Mouse (Mus musculus): ENCODE results near the gene Cish. TPM values are rescaled to one million over a fixed set of nuclear protein-coding genes. Genes with fewer than 3 reads are reported as not detected.

The Cish gene
- total and polyA plus RNA-seq, 2 experiments from 2014 or later = 5.3 to 8.8 TPM

DNA sequence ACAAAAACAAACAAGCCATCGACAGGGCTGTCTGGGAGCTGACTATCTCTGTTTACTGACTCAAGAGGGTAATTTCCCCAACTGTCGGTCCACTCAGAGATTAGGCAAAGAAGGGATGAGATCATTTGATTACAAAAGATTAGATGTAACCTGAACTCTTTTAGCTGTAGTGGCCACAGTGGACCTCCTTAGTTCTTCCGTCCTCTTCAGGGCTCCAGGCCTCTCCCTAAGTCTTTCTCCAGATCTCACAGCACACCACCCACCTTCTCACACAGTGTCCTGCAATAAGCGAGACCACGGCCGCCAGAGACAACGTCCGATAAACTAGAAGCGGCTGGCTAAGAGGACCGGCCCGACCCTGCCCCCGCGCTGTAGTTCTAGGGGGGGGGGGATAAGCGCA, 215 bp downstream of the Cish start:
- no peak for TF ChIP-seq CTCF (IDR thresholded peaks at IDR 0.05; ENCODE audit: low read depth)
- 7% methylated on average over 14 of the region's 14 CpGs for WGBS
- H3K9me3 ChIP-seq (ENCODE audit: low read length) = no peaks in the 10 kb centered on the region
- H3K4me3 ChIP-seq (ENCODE audit: low read length) = peak overlapping the region; percentile 76
- H3K9ac ChIP-seq (replicated peaks; ENCODE audit: low read length) = no peak overlapping the region; the same call in 1 of the 2 replicates
- peaks cover 5% of the 10 kb centered on the region; the same call in 1 of the 2 replicates for H3K36me3 ChIP-seq (ENCODE audit: insufficient read depth, low read length)
- DNase-seq (ENCODE audit: low spot score) (no peak), ATAC-seq (peak; percentile 27; the same call in 1 of the 2 replicates)
- no peaks in the 10 kb centered on the region; the same call in 1 of the 2 replicates for H3K4me1 ChIP-seq (ENCODE audit: insufficient read depth, low read length)
- H3K4me2 ChIP-seq (ENCODE audit: low read depth, low read length) = peak overlapping the region; percentile 72
- no peaks in the 10 kb centered on the region for H3K27me3 ChIP-seq (ENCODE audit: insufficient read depth, low read length)
- H3K27ac ChIP-seq = no peak overlapping the region

DNA sequence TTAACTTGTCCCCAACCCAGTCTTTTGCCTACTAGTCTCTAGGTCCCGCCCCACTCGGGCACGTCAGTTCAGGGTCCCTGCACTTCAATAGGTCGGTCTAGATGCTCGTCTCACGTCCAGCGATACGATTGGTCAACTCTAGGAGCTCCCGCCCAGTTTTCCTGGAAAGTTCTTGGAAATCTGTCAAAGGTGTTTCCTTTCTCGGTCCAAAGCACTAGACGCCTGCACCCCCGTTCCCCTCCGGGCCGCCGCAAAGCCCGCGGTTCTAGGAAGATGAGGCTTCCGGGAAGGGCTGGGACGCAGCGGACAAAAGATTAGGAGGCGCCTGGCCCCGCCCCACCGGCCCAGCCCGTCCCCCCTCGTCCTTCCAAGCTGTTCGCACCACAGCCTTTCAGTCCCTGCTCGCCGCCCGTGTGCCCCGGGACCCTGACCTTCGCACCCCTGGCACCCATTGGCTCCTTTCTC, 707 bp downstream of the Cish start:
- Histone ChIP-seq H3K4me1 (ENCODE audit: insufficient read depth, low read length) (no peaks in the 10 kb centered on the region; the same call in 1 of the 2 replicates), H3K27ac (peak overlapping the region; percentile 55; the same call in 1 of the 2 replicates), H3K4me3 (ENCODE audit: low read length) (peak overlapping the region; percentile 76), H3K9ac (replicated peaks; ENCODE audit: low read length) (peak overlapping the region; percentile 66), H3K36me3 (ENCODE audit: insufficient read depth, low read length) (peaks cover 8% of the 10 kb centered on the region; the same call in 1 of the 2 replicates), H3K4me2 (ENCODE audit: low read depth, low read length) (peak overlapping the region; percentile 72), H3K9me3 (ENCODE audit: low read length) (no peaks in the 10 kb centered on the region), H3K27me3 (ENCODE audit: insufficient read depth, low read length) (no peaks in the 10 kb centered on the region)
- peak; percentile 98 for ATAC-seq
- TF ChIP-seq CTCF (IDR thresholded peaks at IDR 0.05; ENCODE audit: low read depth) = no peak
- DNase-seq (ENCODE audit: low spot score) = peak; percentile 97
- 0% methylated on average over 31 of the region's 31 CpGs for WGBS

DNA sequence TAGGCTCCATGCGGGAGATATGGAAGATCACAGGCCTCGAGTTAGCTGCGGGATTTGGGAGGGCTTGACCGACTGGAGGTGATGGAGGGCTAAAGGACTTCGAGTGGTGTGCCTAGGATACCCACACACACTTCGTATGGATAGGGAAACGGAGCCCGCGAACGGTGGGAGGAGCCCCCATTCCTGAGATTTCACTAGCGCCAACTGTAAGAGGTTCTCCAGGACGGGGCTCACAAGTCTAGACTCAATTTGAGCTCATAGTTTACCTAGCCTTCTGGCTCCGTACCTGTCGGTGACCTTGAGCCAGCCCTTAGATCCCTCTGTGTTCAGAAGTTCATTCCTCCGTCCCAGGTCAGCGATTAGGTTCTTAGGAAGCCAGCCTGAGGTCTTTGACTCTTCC, 1.2 kb downstream of the Cish start:
- no peak for ATAC-seq
- DNase-seq (ENCODE audit: low spot score) = no peak
- Histone ChIP-seq H3K4me3 (ENCODE audit: low read length) (peak overlapping the region; percentile 76), H3K27me3 (ENCODE audit: insufficient read depth, low read length) (no peaks in the 10 kb centered on the region), H3K9ac (replicated peaks; ENCODE audit: low read length) (peak overlapping the region; percentile 66), H3K36me3 (ENCODE audit: insufficient read depth, low read length) (peaks cover 11% of the 10 kb centered on the region; the same call in 1 of the 2 replicates), H3K4me1 (ENCODE audit: insufficient read depth, low read length) (no peaks in the 10 kb centered on the region; the same call in 1 of the 2 replicates), H3K4me2 (ENCODE audit: low read depth, low read length) (peak overlapping the region; percentile 72), H3K9me3 (ENCODE audit: low read length) (no peaks in the 10 kb centered on the region), H3K27ac (peak overlapping the region; percentile 55; the same call in 1 of the 2 replicates)
- no peak for TF ChIP-seq CTCF (IDR thresholded peaks at IDR 0.05; ENCODE audit: low read depth)
- 14% methylated on average over 16 of the region's 16 CpGs for WGBS

DNA sequence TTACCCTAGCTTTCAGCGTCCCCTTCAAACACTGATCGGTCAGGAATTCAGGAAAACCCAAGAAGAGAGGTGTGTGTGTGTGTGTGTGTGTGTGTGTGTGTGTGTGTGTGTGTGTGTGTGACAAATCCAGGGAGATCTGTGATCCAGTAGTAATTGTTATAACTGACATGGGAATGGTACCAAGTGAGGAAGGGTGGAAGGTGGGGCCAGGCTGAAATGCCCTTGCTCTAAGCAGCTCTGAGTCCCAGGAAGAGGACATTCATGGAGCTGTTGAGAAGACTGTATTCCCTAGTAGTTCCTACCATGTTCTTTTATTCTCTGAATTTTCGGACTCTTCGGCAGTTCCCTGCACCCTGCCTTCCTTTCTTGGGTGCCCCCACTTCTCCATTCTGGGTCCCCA, 1.8 kb downstream of the Cish start:
- no peak overlapping the region for H3K9ac ChIP-seq (replicated peaks; ENCODE audit: low read length)
- WGBS = 85% methylated on average over 4 of the region's 4 CpGs

DNA sequence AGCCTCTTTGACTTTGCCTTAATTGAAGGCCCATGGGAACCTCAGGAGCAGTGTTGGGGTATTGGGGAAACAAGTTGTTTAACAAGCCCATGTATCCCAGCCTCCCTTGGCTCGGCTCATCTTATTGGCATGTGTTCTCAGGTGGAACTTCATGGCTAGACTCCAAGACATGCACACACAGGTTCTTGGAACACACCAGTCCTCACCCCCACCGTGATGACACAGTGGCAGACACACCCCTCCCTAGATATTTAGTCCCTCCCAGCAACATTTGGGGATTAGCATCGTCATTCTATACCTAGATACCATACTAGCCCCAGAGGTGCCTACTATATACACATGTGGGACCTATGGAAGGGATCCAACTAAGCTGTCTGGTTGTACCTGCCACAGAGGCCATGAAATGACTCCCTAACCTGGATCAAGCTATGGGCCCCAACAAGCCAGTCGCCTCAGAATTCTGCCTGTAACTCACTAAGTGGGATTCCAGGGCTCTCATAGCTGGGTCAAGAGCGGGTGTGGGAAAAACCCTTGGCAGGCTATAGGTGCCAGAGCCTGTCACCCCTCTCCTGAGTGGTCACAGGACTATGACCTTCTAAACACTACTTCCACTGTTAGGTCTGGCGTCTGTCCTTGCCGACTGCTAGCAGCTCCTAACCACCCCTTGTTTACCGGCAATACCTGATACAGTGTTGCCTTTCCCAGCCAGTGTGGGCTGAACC, 2.4 kb downstream of the Cish start:
- no peak for ATAC-seq

More for the DNA sequence above, 1.8 kb downstream of the Cish start:
- no peaks in the 10 kb centered on the region for H3K27me3 ChIP-seq (ENCODE audit: insufficient read depth, low read length)
- no peak overlapping the region for H3K27ac ChIP-seq
- no peaks in the 10 kb centered on the region; the same call in 1 of the 2 replicates for H3K4me1 ChIP-seq (ENCODE audit: insufficient read depth, low read length)
- H3K36me3 ChIP-seq (ENCODE audit: insufficient read depth, low read length) = peaks cover 13% of the 10 kb centered on the region
- H3K4me3 ChIP-seq (ENCODE audit: low read length) = peak overlapping the region; percentile 76
- ATAC-seq = no peak
- no peak for TF ChIP-seq CTCF (IDR thresholded peaks at IDR 0.05; ENCODE audit: low read depth)
- DNase-seq (ENCODE audit: low spot score) = no peak
- H3K9me3 ChIP-seq (ENCODE audit: low read length) = no peaks in the 10 kb centered on the region
- H3K4me2 ChIP-seq (ENCODE audit: low read depth, low read length) = peak overlapping the region; percentile 72

DNA sequence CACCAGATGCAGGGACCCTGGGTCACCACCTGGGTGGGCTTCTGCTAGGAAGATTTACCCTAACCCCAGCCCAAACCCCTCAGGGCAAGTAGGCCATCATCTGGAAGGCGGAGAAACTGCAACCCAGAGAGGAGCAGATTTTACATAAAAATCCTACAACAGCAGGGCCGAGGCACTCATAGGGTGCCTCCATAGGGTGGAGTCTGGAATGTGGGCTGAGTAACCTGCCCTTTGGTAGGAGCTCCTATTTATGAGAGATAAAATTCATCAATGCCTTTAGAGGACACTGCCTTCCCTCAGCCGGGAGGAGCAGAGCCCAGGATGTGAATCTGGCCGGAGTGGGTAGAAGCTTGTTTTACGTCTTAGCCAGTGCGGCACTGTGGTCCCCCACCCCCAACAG, 3.0 kb downstream of the Cish start:
- H3K9me3 ChIP-seq (ENCODE audit: low read length) = no peaks in the 10 kb centered on the region
- no peak overlapping the region for H3K4me2 ChIP-seq (ENCODE audit: low read depth, low read length)
- H3K27ac ChIP-seq = no peak overlapping the region
- H3K4me3 ChIP-seq (ENCODE audit: low read length) = no peak overlapping the region
- no peaks in the 10 kb centered on the region; the same call in 1 of the 2 replicates for H3K4me1 ChIP-seq (ENCODE audit: insufficient read depth, low read length)
- peaks cover 13% of the 10 kb centered on the region for H3K36me3 ChIP-seq (ENCODE audit: insufficient read depth, low read length)
- H3K27me3 ChIP-seq (ENCODE audit: insufficient read depth, low read length) = no peaks in the 10 kb centered on the region
- 91% methylated on average over 6 of the region's 6 CpGs for WGBS
- ATAC-seq = no peak
- DNase-seq (ENCODE audit: low spot score) = no peak
- H3K9ac ChIP-seq (replicated peaks; ENCODE audit: low read length) = no peak overlapping the region
- TF ChIP-seq CTCF (IDR thresholded peaks at IDR 0.05; ENCODE audit: low read depth) = no peak

More for the DNA sequence above, 2.4 kb downstream of the Cish start:
- H3K9ac ChIP-seq (replicated peaks; ENCODE audit: low read length) = no peak overlapping the region
- no peaks in the 10 kb centered on the region for H3K9me3 ChIP-seq (ENCODE audit: low read length)
- H3K4me2 ChIP-seq (ENCODE audit: low read depth, low read length) = peak overlapping the region; percentile 72; the same call in 1 of the 2 replicates
- no peak for DNase-seq (ENCODE audit: low spot score)
- H3K36me3 ChIP-seq (ENCODE audit: insufficient read depth, low read length) = peaks cover 13% of the 10 kb centered on the region
- 76% methylated on average over 8 of the region's 8 CpGs for WGBS
- no peaks in the 10 kb centered on the region for H3K27me3 ChIP-seq (ENCODE audit: insufficient read depth, low read length)
- no peak for TF ChIP-seq CTCF (IDR thresholded peaks at IDR 0.05; ENCODE audit: low read depth)
- H3K4me3 ChIP-seq (ENCODE audit: low read length) = no peak overlapping the region
- no peak overlapping the region for H3K27ac ChIP-seq
- no peaks in the 10 kb centered on the region; the same call in 1 of the 2 replicates for H3K4me1 ChIP-seq (ENCODE audit: insufficient read depth, low read length)
